In genomic region chr5:140815059-140815728, GRCm38 (mm10) we compare ENCODE assay signal across 9 mouse cellular contexts. TPM values are rescaled to one million over a fixed set of nuclear protein-coding genes. Genes with fewer than 3 reads are reported as not detected.
DNase-seq lines count a peak whose midpoint lies in the region; ATAC-seq lines count a peak whose summit lies in the region.
"Had no signal": no experiment of that assay in that cellular context is flagged by ENCODE, and none has a peak within 500 bp of the region (broad histone marks: within the 10 kb centered on the region; RNA-seq: fewer than 3 reads in every experiment).

No protein-coding gene starts in this region.

- DNase-seq in heart, adult 11 months: peak; percentile 95
- no peak for DNase-seq in heart, adult 8-10 months (ENCODE audit: low spot score)
- no peak for DNase-seq in natural killer cell, adult 2 months (ENCODE audit: low spot score in 2 of 2)
- no peak for DNase-seq in spleen, postnatal 4 days (ENCODE audit: low spot score in 2 of 2)

- H3K27me3 ChIP-seq in kidney, embryonic 15.5 days: no peaks in the 10 kb centered on the region
- no peaks in the 10 kb centered on the region for H3K27me3 ChIP-seq in midbrain, embryonic 12.5 days
- H3K27me3 ChIP-seq: CH12.LX had no signal

- H3K9me3 ChIP-seq in kidney, embryonic 15.5 days (replicated peaks): no peaks in the 10 kb centered on the region
- no peaks in the 10 kb centered on the region for H3K9me3 ChIP-seq in midbrain, embryonic 12.5 days

- no peak overlapping the region for H3K9ac ChIP-seq in kidney, embryonic 15.5 days
- H3K9ac ChIP-seq in midbrain, embryonic 12.5 days (replicated peaks): no peak overlapping the region

- H3K4me2 ChIP-seq in kidney, embryonic 15.5 days: no peak overlapping the region
- no peak overlapping the region for H3K4me2 ChIP-seq in midbrain, embryonic 12.5 days (replicated peaks)

- WGBS in kidney, embryonic 15.5 days: 24% methylated on average over 9 of the region's 9 CpGs
- 30% methylated on average over 9 of the region's 9 CpGs for WGBS in midbrain, embryonic 12.5 days

- peaks cover 3% of the 10 kb centered on the region; the same call in 1 of the 2 replicates for H3K36me3 ChIP-seq in kidney, embryonic 15.5 days
- H3K36me3 ChIP-seq in midbrain, embryonic 12.5 days: no peaks in the 10 kb centered on the region

- no peak; the same call in 1 of the 2 replicates for ATAC-seq in kidney, embryonic 15.5 days (replicated peaks; ENCODE audit: low FRiP score)
- ATAC-seq in midbrain, embryonic 12.5 days (ENCODE audit: low FRiP score, low read depth): peak; percentile 38; the same call in 1 of the 2 replicates
- no peak for ATAC-seq in inflammation-experienced regulatory T-cells, adult 6 months

- no peak overlapping the region for H3K4me3 ChIP-seq in brown adipose tissue, adult 24 weeks (ENCODE audit: insufficient read depth, low read depth, low read length)
- H3K4me3 ChIP-seq in kidney, embryonic 15.5 days (replicated peaks): no peak overlapping the region
- H3K4me3 ChIP-seq in midbrain, embryonic 12.5 days: no peak overlapping the region

- peaks cover 55% of the 10 kb centered on the region for H3K4me1 ChIP-seq in brown adipose tissue, adult 24 weeks (ENCODE audit: control insufficient read depth, insufficient read depth, insufficient read length, low read length)
- H3K4me1 ChIP-seq in kidney, embryonic 15.5 days: peaks cover 85% of the 10 kb centered on the region
- H3K4me1 ChIP-seq in midbrain, embryonic 12.5 days: peaks cover 64% of the 10 kb centered on the region

- H3K27ac ChIP-seq in brown adipose tissue, adult 24 weeks (replicated peaks; ENCODE audit: low read depth, low read length): peak overlapping the region; percentile 57
- peak overlapping the region; percentile 81 for H3K27ac ChIP-seq in kidney, embryonic 15.5 days
- peak overlapping the region; percentile 49 for H3K27ac ChIP-seq in midbrain, embryonic 12.5 days (replicated peaks)

RNA-seq across cellular contexts. Expression of gene Gna12, which starts 15.0 kb away (rescaled TPM):
- 100 to 1,000 TPM; 124 to 170 (median 134) TPM for total RNA-seq in heart, adult 8-10 months (2022)
- 44.5 and 61.4 TPM in 2 replicates for polyA plus RNA-seq in brown adipose tissue, adult 24 weeks (2012; ENCODE audit: insufficient read depth, insufficient read length, missing spikeins)
- polyA plus RNA-seq in kidney, embryonic 15.5 days (2015; fragmentation: Nextera tagmentation; extraction: Ambion mirVana): 15.9 and 16.1 TPM in 2 replicates
- 22.3 and 24.4 TPM in 2 replicates for polyA plus RNA-seq in midbrain, embryonic 12.5 days (2016; fragmentation: Nextera tagmentation; extraction: Ambion mirVana)
- 1 to 10 TPM; 2.1 to 6.0 (median 5.9) TPM for polyA plus RNA-seq in inflammation-experienced regulatory T-cells, adult 6 months (2017; shearing (Covaris generic))
